Mouse (Mus musculus) midbrain, embryonic 12.5 days (tissue): ENCODE results near the gene Rrp36. TPM values are rescaled to one million over a fixed set of nuclear protein-coding genes. Genes with fewer than 3 reads are reported as not detected.
A peak's percentile ranks its signal among the peaks of the same experiment; 100 is the strongest.

Experiments
- ATAC-seq: fragments of 200-750 bp; cut with Nextera tagmentation; 2 replicates; pipeline ENCODE4 v1.8.0; 2017; ENCODE audit warnings: low read depth, moderate TSS enrichment, moderate library complexity; ENCODE audit not compliant: low FRiP score
- H3K27ac ChIP-seq: fragments of 300-500 bp; sonication (generic); replicated peaks from 2 replicates; pipeline ENCODE4 v1.5.1; 2016; ENCODE audit warnings: mild to moderate bottlenecking
- H3K27me3 ChIP-seq: fragments of 300-500 bp; sonication (generic); 2 replicates; pipeline ENCODE4 v1.6.1; 2016; ENCODE audit warnings: mild to moderate bottlenecking
- H3K36me3 ChIP-seq: fragments of 300-500 bp; sonication (generic); 2 replicates; pipeline ENCODE4 v1.6.1; 2016
- H3K4me1 ChIP-seq: fragments of 300-500 bp; sonication (generic); 2 replicates; pipeline ENCODE4 v1.6.1; 2016
- H3K4me2 ChIP-seq: fragments of 300-500 bp; sonication (generic); replicated peaks from 2 replicates; pipeline ENCODE4 v1.6.1; 2016; ENCODE audit warnings: mild to moderate bottlenecking, moderate library complexity
- H3K4me3 ChIP-seq: fragments of 300-500 bp; sonication (generic); 2 replicates; pipeline ENCODE4 v1.5.1; 2016; ENCODE audit warnings: mild to moderate bottlenecking
- H3K9ac ChIP-seq: fragments of 300-500 bp; sonication (generic); replicated peaks from 2 replicates; pipeline ENCODE4 v1.6.1; 2016; ENCODE audit warnings: mild to moderate bottlenecking, moderate library complexity
- H3K9me3 ChIP-seq: fragments of 300-500 bp; sonication (generic); 2 replicates; pipeline ENCODE4 v1.6.1; 2016; ENCODE audit warnings: mild to moderate bottlenecking
- WGBS: fragments of 180-500 bp; shearing (Covaris S2); methylation state at CpG from one replicate; pipeline ENCODE4 v1.1.7; 2016; 5-methylcytosine and 5-hydroxymethylcytosine counted together
- polyA plus RNA-seq: library from polyadenylated mRNA; unstranded; fragments of >200 nt; fragmentation: Nextera tagmentation; extraction: Ambion mirVana; gene quantifications from 2 replicates; pipeline ENCODE4 v1.2.1, GENCODE M21; 2016

The Rrp36 gene
- polyA plus RNA-seq, 1 experiment from 2014 or later = 56.0 TPM

DNA sequence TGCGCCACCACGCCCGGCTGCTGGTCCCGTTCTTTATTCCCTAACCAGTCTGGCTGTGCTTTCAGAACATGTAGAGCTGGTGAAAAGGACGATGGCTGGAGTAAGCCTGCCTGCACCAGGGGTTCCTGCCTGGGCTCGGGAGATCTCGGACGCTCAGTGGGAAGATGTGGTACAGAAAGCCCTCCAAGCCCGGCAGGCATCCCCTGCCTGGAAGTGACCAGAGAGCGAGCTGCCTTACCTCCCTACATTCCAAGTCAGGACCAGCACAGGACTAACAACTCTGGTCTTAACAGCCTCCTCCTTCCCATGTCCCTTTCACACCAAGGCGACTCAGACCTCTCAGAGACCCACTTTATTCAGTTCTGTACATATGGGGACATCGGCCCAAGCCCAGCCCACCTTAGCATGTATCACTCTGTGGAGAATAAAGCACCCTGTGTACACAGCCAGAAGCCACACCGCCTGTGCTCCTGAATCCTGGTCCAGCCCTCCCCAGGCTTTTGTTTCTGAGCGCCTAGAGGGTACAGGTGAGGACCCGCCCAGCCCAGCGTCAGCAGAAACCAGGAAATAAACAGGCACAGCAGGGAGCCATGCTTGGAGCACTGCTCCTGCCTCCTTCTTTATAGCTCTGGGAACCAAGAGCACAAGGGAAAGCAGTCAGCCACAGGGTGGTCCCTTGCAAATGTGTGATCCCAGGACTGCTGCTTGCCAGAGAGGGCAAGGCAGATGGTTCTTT, 8.7 kb upstream of the Rrp36 start:
- no peak overlapping the region for H3K4me2 ChIP-seq
- no peak for ATAC-seq
- no peaks in the 10 kb centered on the region for H3K9me3 ChIP-seq
- no peak overlapping the region for H3K9ac ChIP-seq
- peaks cover 32% of the 10 kb centered on the region for H3K4me1 ChIP-seq
- H3K4me3 ChIP-seq = no peak overlapping the region
- H3K36me3 ChIP-seq = peaks cover 59% of the 10 kb centered on the region
- H3K27ac ChIP-seq = no peak overlapping the region
- no peaks in the 10 kb centered on the region for H3K27me3 ChIP-seq
- 85% methylated on average over 16 of the region's 16 CpGs for WGBS

DNA sequence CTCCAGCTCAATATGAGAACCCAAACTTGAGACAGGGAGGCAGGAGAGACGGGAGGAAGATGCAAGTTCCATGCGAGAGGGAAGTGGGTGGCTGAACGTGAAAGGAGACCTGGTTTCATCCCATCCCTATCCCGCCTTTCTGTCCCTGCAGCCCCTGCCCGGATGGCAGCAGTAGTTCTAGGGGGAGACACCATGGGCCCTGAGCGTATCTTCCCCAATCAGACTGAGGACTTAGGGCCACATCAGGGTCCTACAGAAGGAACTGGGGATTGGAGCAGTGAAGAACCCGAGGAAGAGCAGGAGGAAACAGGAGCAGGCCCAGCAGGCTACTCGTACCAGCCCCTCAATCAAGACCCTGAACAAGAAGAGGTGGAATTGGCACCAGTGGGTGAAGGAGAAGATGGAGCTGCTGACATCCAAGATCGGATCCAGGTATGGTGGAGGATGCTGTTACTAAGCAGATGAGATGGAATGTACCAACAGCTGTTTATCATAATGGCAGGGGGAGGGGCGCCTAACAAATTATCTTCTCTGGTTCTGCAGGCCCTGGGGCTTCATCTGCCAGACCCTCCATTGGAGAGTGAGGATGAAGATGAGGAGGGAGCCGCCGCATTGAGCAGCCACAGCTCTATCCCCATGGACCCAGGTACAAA, 7.4 kb upstream of the Rrp36 start:
- H3K4me3 ChIP-seq = peak overlapping the region; percentile 72
- H3K27ac ChIP-seq = peak overlapping the region; percentile 65
- H3K9me3 ChIP-seq = no peaks in the 10 kb centered on the region
- H3K27me3 ChIP-seq = no peaks in the 10 kb centered on the region
- H3K36me3 ChIP-seq = peaks cover 58% of the 10 kb centered on the region
- peaks cover 32% of the 10 kb centered on the region for H3K4me1 ChIP-seq
- no peak for ATAC-seq
- H3K9ac ChIP-seq = peak overlapping the region; percentile 73
- 31% methylated on average over 12 of the region's 12 CpGs for WGBS
- H3K4me2 ChIP-seq = peak overlapping the region; percentile 95

DNA sequence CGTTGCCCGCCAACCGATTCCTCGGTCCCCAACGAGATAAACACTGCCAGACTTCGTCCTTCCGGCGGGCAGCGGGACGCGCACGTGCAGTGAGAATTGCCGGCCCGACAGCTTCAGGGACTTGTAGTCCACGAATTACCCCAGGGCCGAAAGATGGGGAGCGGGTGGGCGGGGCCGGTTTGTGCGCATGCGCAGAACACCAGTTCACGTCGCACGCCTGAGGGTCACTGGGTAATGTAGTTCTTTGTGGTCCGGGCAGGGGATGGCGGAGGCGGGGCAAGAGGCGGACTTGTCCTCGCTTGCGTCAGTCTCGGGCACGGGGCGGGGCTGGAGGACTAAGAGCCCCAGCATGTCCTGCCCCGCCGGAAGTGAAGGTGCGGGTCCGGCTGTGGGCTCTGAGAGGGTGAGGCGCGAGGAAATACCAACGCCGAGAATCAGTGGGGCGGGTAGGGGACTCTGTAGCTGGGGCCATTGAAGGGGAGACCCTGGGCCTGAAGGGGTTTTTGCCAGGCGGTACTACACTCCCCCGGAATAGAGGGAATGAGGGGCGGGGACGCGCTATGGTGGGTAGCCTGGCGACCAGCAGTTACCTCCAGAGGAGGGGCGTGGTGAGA, 6.7 kb upstream of the Rrp36 start, which contains the start of gene Klhdc3:
Gene Klhdc3, minus strand, starts transcription at position 155 of the 614 bp plus-strand sequence.
- H3K27me3 ChIP-seq = no peaks in the 10 kb centered on the region
- no peaks in the 10 kb centered on the region for H3K9me3 ChIP-seq
- peak within 1 kb of the TSS; percentile 72 for H3K4me3 ChIP-seq
- peaks cover 58% of the 10 kb centered on the region for H3K36me3 ChIP-seq
- under 1% methylated on average over 49 of the region's 49 CpGs for WGBS
- H3K4me2 ChIP-seq = peak within 1 kb of the TSS; percentile 95
- H3K27ac ChIP-seq = peak within 1 kb of the TSS; percentile 86
- peaks cover 32% of the 10 kb centered on the region for H3K4me1 ChIP-seq
- peak; percentile 97 for ATAC-seq
- peak within 1 kb of the TSS; percentile 73 for H3K9ac ChIP-seq

DNA sequence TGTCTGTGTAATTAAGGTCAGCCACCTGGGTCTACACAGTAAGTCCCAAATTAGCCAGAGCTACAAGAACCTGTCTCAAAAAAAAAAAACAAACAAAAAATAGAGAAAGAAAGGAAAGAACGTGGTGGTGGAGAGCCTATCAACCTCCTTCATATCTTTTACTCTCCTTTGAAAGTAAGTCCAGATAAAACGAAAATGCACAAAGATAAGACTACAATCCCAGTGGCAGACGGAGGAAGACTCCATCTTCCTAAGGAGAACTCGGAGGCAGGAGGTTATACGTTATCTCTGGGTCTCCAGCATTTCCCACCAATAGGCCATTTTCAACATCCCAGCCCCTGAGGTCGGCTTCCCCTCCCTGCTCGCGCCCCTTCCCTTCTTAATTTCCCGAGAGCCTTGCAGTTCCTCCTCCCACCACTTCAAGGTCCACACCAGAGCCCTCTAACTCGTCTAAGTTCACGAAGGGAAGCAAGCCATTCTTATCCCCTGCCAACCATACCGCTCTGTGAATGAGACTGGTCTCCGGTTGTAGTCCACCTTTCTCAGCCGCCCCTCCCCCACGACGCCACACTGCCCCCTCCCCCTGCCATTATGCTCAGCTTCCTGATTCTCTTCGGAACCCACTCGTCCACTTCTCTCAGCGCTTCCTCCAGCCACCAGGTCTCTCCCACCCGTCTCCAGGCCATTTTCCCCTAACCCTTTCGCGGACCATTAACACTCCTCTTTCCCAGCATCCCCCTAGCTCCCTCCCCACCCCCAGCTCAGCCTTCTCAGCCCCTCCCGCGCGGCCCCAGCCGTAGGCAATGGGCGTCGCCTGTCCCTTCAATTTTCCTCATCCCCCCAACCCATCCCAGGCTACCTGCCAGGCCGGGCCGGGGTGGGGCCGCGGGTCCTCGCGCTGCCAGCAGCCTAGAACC, 5.9 kb upstream of the Rrp36 start:
- WGBS = under 1% methylated on average over 34 of the region's 34 CpGs
- 0 out of 2 replicates have a peak, but pooled peaks have one; percentile 7 for ATAC-seq
- H3K36me3 ChIP-seq = peaks cover 58% of the 10 kb centered on the region

DNA sequence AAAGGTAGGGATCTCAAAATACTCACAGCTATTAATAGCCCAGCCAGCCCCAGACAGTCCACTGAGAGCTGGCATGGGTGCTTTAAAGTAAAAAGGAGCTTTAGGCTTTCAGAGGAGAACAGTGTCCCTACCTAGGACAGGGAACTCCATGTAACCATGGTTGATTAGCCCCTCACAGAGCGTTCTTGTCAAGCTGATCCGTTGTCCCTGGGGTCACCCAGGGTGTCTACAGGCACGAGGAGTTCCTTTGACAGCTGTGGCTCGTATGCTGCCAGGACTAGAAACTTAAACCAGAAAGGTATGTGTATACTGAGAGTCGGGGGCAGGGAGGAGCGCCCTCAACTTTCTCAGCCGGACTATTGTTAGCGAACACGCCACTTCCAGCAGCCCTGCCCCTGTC, 4.8 kb upstream of the Rrp36 start:
- ATAC-seq = no peak
- Histone ChIP-seq H3K9me3 (no peaks in the 10 kb centered on the region), H3K9ac (peak overlapping the region; percentile 67), H3K4me2 (peak overlapping the region; percentile 95), H3K36me3 (peaks cover 52% of the 10 kb centered on the region), H3K27me3 (no peaks in the 10 kb centered on the region), H3K4me1 (peaks cover 42% of the 10 kb centered on the region), H3K4me3 (0 out of 2 replicates have a peak overlapping the region, but pooled peaks have one; percentile 4), H3K27ac (no peak overlapping the region)
- 68% methylated on average over 9 of the region's 9 CpGs for WGBS

More for the DNA sequence above, 5.9 kb upstream of the Rrp36 start:
- Histone ChIP-seq H3K4me1 (peaks cover 33% of the 10 kb centered on the region), H3K9me3 (no peaks in the 10 kb centered on the region), H3K4me2 (peak overlapping the region; percentile 95), H3K9ac (peak overlapping the region; percentile 67), H3K27me3 (no peaks in the 10 kb centered on the region), H3K4me3 (peak overlapping the region; percentile 72), H3K27ac (peak overlapping the region; percentile 86)

DNA sequence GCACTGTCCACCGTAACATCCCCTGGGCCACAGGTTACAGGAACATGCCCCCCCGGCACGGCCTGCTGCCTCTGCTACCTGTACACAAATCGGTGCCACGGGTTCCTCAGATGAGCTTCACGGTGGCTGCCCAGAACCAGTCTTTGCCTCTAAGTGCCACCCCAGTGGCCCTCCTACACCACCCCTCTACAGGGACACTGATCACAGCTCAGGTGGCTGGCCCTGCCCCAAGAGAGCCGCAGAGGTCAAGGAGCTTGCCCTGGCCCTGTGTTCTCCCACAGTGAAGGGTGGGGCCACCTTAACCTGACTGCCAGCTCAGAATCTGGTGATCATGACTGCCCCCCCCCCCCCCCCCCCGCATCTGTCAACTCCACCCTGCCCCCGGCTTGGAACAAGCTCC, 4.3 kb upstream of the Rrp36 start, which contains the start of gene Mea1:
Gene Mea1, plus strand, starts transcription at position 378 of the 400 bp plus-strand sequence.
- ATAC-seq = no peak
- 95% methylated on average over 8 of the region's 9 CpGs for WGBS
- H3K27ac ChIP-seq = no peak within 1 kb of the TSS
- peaks cover 46% of the 10 kb centered on the region for H3K4me1 ChIP-seq
- no peaks in the 10 kb centered on the region for H3K27me3 ChIP-seq
- H3K9ac ChIP-seq = peak within 1 kb of the TSS; percentile 67
- no peaks in the 10 kb centered on the region for H3K9me3 ChIP-seq
- H3K36me3 ChIP-seq = peaks cover 47% of the 10 kb centered on the region
- peak within 1 kb of the TSS; percentile 95 for H3K4me2 ChIP-seq
- peak within 1 kb of the TSS; percentile 72 for H3K4me3 ChIP-seq

DNA sequence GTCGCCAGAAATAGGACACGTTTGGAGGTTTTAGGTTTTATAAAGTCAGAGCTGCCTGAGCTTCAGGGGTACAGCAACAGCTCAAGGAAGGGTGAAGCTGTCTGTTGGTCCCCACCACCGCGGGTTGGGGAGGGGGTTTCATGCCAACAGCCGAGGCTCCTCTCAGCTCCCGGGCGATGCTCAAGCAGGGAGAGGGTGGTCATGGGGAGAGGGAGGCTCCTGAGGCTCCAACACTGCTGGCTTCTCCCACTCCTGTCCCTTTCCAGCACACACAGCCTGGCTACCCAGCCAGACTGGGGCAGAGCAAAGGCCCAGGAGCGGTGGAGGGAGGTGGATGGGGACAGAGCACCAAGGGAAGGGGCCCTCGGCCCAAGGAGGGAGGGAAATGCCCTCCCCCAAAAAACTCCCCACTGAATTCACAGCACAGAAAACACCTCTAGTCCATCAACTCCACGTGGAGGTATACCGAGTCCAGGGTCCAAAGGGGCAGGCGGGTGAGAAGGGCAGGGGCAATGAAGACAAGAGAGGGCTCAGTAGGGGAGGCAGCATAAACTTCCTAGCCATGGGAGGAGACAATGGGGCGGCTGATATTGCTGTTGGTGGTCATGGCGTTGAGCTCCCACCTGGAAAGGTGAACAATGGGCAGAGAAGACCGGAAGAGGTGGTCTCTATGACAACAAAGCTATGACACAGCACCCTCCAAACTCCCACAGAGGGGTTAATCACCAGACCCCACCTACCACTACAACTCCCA, 555 bp upstream of the Rrp36 start:
- peaks cover 39% of the 10 kb centered on the region for H3K4me1 ChIP-seq
- ATAC-seq = peak; percentile 27
- 18% methylated on average over 14 of the region's 15 CpGs for WGBS
- no peaks in the 10 kb centered on the region for H3K27me3 ChIP-seq
- H3K4me2 ChIP-seq = peak overlapping the region; percentile 84
- peak overlapping the region; percentile 54 for H3K27ac ChIP-seq
- H3K4me3 ChIP-seq = peak overlapping the region; percentile 76
- H3K36me3 ChIP-seq = peaks cover 60% of the 10 kb centered on the region
- peak overlapping the region; percentile 61 for H3K9ac ChIP-seq
- no peaks in the 10 kb centered on the region for H3K9me3 ChIP-seq

DNA sequence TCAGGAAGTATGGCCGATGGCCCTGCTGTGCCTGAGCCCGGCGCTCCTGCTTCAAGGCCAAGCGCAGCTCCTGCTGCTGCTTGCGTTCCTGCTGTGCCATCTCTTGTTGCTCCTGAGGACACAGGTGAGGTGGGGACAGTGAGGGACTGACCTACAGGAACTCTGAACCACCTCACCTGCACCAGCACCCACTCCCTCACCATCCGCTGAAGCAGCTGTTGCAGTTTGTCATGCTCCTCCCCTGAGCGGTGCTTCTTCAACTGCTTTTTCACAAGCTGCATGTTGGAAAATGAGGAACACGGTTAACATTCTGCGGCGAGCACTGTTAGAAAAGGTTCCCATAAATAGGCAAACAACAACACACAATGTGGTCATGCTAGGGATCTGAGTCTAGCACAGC, 4.2 kb downstream of the Rrp36 start:
- H3K4me2 ChIP-seq = no peak overlapping the region
- no peaks in the 10 kb centered on the region for H3K9me3 ChIP-seq
- whole genome bisulfite sequencing = 91% methylated on average over 10 of the region's 10 CpGs
- peaks cover 62% of the 10 kb centered on the region for H3K36me3 ChIP-seq
- H3K9ac ChIP-seq = no peak overlapping the region
- ATAC-seq = no peak
- H3K27ac ChIP-seq = no peak overlapping the region
- H3K4me3 ChIP-seq = no peak overlapping the region
- no peaks in the 10 kb centered on the region for H3K27me3 ChIP-seq
- peaks cover 17% of the 10 kb centered on the region for H3K4me1 ChIP-seq

DNA sequence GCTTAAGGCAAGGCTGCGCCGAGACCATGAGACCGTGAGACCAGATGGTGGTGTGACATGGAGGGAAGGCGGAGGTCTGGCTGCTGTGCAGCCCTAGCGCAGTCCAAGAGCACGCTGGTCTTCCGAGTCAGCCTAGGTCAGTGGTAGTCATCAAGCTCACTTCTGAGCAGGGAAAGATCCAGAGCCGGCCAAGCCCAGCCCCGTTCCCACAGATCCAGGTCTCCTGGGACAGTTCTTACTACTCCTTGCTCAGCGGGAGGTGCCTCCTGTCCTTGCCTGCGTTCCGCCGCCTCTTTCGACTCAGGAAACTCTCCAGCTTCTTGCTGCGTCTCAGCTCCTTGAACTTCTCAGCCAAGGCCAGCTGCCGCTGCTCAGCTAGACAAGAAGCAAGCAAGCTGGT, 6.4 kb downstream of the Rrp36 start:
- no peak for ATAC-seq
- Histone ChIP-seq H3K9me3 (no peaks in the 10 kb centered on the region), H3K4me1 (no peaks in the 10 kb centered on the region), H3K27me3 (no peaks in the 10 kb centered on the region), H3K36me3 (peaks cover 77% of the 10 kb centered on the region), H3K4me3 (no peak overlapping the region), H3K9ac (no peak overlapping the region), H3K4me2 (no peak overlapping the region), H3K27ac (no peak overlapping the region)
- WGBS = 96% methylated on average over 16 of the region's 16 CpGs

DNA sequence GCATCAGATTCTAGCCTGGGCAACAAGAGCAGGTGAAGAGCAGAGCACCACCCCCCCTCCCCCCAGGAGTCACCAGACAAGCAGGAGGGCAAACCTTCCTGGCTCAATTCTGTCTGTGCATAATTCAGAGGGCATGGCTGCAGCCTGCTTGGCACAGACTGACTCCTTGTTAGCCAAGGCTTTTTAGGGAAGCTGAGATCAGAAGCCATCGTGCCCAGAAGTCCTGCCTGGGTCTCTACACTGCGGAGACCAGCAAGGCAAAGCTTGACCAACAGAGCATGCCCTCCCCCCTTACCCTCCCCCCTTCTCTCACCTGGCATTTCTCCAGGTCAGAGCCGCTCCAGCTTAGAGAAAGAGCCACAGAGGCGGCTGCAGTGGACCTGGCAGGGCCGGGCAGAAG, 11.4 kb downstream of the Rrp36 start:
- no peak overlapping the region for H3K4me3 ChIP-seq
- no peak overlapping the region for H3K9ac ChIP-seq
- H3K4me2 ChIP-seq = no peak overlapping the region
- H3K36me3 ChIP-seq = peaks cover 91% of the 10 kb centered on the region
- no peaks in the 10 kb centered on the region for H3K4me1 ChIP-seq
- H3K9me3 ChIP-seq = no peaks in the 10 kb centered on the region
- ATAC-seq = no peak
- no peaks in the 10 kb centered on the region for H3K27me3 ChIP-seq
- H3K27ac ChIP-seq = no peak overlapping the region
- 92% methylated on average over 5 of the region's 5 CpGs for WGBS

DNA sequence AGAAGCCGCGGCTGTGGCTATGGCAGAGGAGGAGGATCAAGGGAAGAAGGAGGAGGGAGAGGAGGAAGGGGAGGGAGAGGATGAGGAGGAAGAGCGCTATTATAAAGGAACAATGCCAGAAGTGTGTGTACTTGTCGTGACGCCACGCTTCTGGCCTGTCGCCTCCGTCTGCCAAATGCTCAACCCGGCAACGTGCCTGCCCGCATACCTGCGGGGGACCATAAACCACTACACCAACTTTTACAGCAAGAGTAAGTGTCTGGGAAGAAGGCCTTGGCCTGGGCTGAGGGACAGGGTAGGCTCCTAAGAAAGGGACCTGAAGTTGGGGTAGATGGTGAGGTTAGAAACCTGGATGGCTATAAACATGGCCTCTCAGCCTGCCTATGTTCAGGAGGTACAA, 12.2 kb downstream of the Rrp36 start:
- 90% methylated on average over 12 of the region's 12 CpGs for WGBS
- Histone ChIP-seq H3K4me3 (no peak overlapping the region), H3K4me2 (no peak overlapping the region), H3K9ac (no peak overlapping the region), H3K27me3 (no peaks in the 10 kb centered on the region), H3K36me3 (peaks cover 94% of the 10 kb centered on the region), H3K4me1 (no peaks in the 10 kb centered on the region), H3K27ac (no peak overlapping the region), H3K9me3 (no peaks in the 10 kb centered on the region)
- no peak for ATAC-seq
